Mouse (Mus musculus): ENCODE data around the gene Oxsr1.

DNA sequence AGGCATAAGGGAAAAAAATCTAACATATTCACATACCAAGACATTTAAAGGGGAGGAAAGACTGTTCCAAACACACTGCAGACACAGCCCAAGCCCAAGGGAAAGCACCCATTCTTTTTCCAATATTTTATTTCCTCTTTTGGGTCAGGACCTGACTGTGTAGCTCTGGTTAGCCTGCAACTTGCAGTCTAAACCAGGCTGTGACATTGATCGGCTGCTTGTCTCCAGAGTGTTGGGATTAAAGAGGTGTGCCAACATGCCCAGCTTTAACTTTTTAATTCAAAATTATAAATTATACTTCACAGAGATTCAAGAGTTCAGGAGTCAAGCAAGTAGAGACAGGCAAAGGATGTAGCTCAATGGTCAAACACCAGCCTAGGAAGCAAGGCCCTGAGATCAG is 67.1 kb downstream of the Oxsr1 start:
- TF ChIP-seq POLR2A (IDR thresholded peaks at IDR 0.05; ENCODE audit: insufficient read depth, low read depth, low read length) (no peak), CTCF (IDR thresholded peaks at IDR 0.05) (no peak), EP300 (IDR thresholded peaks at IDR 0.05; ENCODE audit: insufficient read depth, low read depth, low read length) (no peak)
